Mouse (Mus musculus) embryonic facial prominence, embryonic 10.5 days (tissue): ENCODE measurements around the gene Smarca1. TPM values are rescaled to one million over a fixed set of nuclear protein-coding genes. Genes with fewer than 3 reads are reported as not detected.
A peak's percentile ranks its signal among the peaks of the same experiment; 100 is the strongest.

Experiments used
- DNase-seq: peaks from one replicate; pipeline ENCODE4 v3.0.0-alpha.2; 2017; ENCODE audit warnings: low spot score
- H3K27ac ChIP-seq: fragments of 300-500 bp; sonication (generic); replicated peaks from 2 replicates; pipeline ENCODE4 v1.5.1; 2016; ENCODE audit warnings: mild to moderate bottlenecking
- H3K27me3 ChIP-seq: fragments of 300-500 bp; sonication (generic); replicated peaks from 2 replicates; pipeline ENCODE4 v1.6.1; 2016; ENCODE audit warnings: low read depth, mild to moderate bottlenecking; ENCODE audit not compliant: poor library complexity, severe bottlenecking
- H3K36me3 ChIP-seq: fragments of 300-500 bp; sonication (generic); replicated peaks from 2 replicates; pipeline ENCODE4 v1.6.1; 2016; ENCODE audit warnings: mild to moderate bottlenecking, moderate library complexity
- H3K4me1 ChIP-seq: fragments of 300-500 bp; sonication (generic); 2 replicates; pipeline ENCODE4 v1.6.1; 2016
- H3K4me3 ChIP-seq: fragments of 300-500 bp; sonication (generic); 2 replicates; pipeline ENCODE4 v1.5.1; 2016; ENCODE audit warnings: mild to moderate bottlenecking, moderate library complexity
- H3K9me3 ChIP-seq: fragments of 300-500 bp; sonication (generic); 2 replicates; pipeline ENCODE4 v1.6.1; 2016; ENCODE audit warnings: mild to moderate bottlenecking
- WGBS: fragments of 180-500 bp; shearing (Covaris S2); methylation state at CpG from one replicate; pipeline ENCODE4 v1.1.7; 2016; 5-methylcytosine and 5-hydroxymethylcytosine counted together
- polyA plus RNA-seq: library from polyadenylated mRNA; unstranded; fragments of >200 nt; fragmentation: Nextera tagmentation; extraction: Ambion mirVana; gene quantifications from 2 replicates; pipeline ENCODE4 v1.2.1, GENCODE M21; 2016

The Smarca1 gene
- polyA plus RNA-seq, 1 experiment from 2014 or later = 17.9 TPM

GRCm38 (mm10) chrX:47891243-47891906 lies 1.4 kb downstream of the Smarca1 start:
- H3K27ac ChIP-seq = peak overlapping the region; percentile 81
- peak; percentile 8 for DNase-seq
- no peaks in the 10 kb centered on the region for H3K9me3 ChIP-seq
- 11% methylated on average over 11 of the region's 12 CpGs for WGBS
- peaks cover 3% of the 10 kb centered on the region for H3K4me1 ChIP-seq
- H3K4me3 ChIP-seq = peak overlapping the region; percentile 68
- 0 out of 2 replicates have a peak, but pooled peaks cover 5% of the 10 kb centered on the region for H3K27me3 ChIP-seq
- H3K36me3 ChIP-seq = no peaks in the 10 kb centered on the region

DNA sequence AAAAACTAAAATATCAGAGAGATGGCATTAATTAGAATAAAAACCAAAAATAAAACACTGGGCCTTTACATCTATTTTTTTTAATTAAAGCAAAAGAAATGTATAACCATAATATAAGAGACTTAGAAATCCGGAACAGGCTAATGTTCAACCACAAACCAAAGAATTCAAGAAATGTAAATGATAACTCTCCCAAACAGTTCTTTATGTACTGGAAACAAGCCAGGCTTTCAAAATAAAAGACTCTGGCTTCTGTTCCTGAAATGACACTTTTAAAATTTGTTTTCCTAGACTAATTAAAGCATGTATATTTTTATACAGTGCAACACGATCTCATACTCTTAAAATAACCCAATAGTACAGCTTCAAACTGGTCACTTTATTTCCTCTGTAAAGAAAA lies 5.4 kb downstream of the Smarca1 start:
- no peak overlapping the region for H3K4me3 ChIP-seq
- no peaks in the 10 kb centered on the region for H3K9me3 ChIP-seq
- peaks cover 3% of the 10 kb centered on the region for H3K4me1 ChIP-seq
- no peak overlapping the region for H3K27ac ChIP-seq
- DNase-seq = no peak
- WGBS = 83% methylated on average over 2 of the region's 2 CpGs
- 0 out of 2 replicates have a peak, but pooled peaks cover 5% of the 10 kb centered on the region for H3K27me3 ChIP-seq
- H3K36me3 ChIP-seq = no peaks in the 10 kb centered on the region

DNA sequence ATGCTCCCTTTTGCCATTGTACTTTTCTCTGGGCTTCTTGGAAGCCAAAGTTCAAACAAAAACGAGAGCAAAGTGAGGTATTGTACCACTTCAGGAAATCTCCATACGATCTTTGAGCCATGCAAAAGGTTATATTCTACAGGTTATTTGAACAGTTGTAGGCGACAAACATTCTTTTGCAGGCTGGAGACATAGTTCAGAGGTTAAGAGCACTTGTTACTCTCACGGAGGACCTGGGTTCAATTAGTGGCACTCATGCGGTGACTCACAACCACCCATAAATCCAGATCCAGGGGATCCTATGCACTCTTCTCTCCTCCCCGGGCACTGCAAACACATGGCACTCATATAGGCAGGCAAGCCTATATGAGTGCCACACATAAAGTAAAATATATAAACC lies 10.0 kb downstream of the Smarca1 start:
- WGBS = 69% methylated on average over 6 of the region's 6 CpGs
- H3K36me3 ChIP-seq = no peaks in the 10 kb centered on the region
- H3K4me3 ChIP-seq = no peak overlapping the region
- DNase-seq = no peak
- H3K9me3 ChIP-seq = no peaks in the 10 kb centered on the region
- no peaks in the 10 kb centered on the region for H3K4me1 ChIP-seq
- no peaks in the 10 kb centered on the region for H3K27me3 ChIP-seq
- no peak overlapping the region for H3K27ac ChIP-seq

DNA sequence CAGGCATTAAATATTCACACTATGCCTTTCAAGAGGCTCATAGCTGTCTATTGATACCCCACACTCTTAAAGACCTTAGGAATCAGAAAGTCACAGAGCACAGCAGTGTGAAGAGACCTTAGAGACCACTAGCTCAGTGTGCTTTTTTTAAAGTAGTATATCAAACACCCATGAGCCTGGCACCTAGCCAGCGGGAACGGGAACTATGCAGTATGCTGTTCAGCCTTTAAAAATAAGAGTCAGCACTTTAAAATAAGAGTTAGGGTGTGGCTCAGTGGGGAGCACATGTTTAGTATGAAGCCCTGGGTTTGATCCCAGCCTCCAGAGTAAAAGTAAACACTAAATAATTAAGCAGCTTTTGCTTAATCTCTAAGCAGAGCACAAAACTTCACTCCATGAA lies 12.7 kb downstream of the Smarca1 start:
- Histone ChIP-seq H3K9me3 (no peaks in the 10 kb centered on the region), H3K4me3 (no peak overlapping the region), H3K27me3 (no peaks in the 10 kb centered on the region), H3K36me3 (no peaks in the 10 kb centered on the region), H3K4me1 (no peaks in the 10 kb centered on the region), H3K27ac (no peak overlapping the region)
- DNase-seq = no peak
- WGBS = 83% methylated on average over 2 of the region's 2 CpGs

GRCm38 (mm10) chrX:47858544-47858943 lies 34.2 kb downstream of the Smarca1 start:
- 92% methylated on average over 1 of the region's 1 CpGs for WGBS
- Histone ChIP-seq H3K4me3 (no peak overlapping the region), H3K27ac (no peak overlapping the region), H3K36me3 (no peaks in the 10 kb centered on the region; the same call in 1 of the 2 replicates), H3K9me3 (no peaks in the 10 kb centered on the region), H3K4me1 (no peaks in the 10 kb centered on the region), H3K27me3 (no peaks in the 10 kb centered on the region)
- no peak for DNase-seq

DNA sequence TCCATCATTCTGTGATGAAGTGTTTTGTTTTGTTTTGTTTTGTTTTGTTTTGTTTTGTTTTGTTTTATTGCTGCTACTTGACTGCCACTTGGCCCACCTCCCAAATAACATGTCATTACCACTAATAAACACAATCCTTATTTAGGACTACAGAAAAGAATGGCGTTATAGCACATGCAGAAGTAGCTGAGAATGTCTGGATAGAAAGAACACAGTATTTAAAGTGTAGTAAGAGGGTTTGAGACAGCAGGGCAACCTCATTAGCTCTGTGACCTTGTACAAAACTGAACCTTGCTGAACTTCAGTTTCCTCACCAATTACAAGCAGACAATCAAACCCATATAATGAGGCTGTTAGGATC lies 57.0 kb downstream of the Smarca1 start:
- H3K36me3 ChIP-seq = no peaks in the 10 kb centered on the region
- H3K9me3 ChIP-seq = no peaks in the 10 kb centered on the region
- no peak overlapping the region for H3K27ac ChIP-seq
- H3K4me1 ChIP-seq = no peaks in the 10 kb centered on the region
- no peaks in the 10 kb centered on the region for H3K27me3 ChIP-seq
- H3K4me3 ChIP-seq = no peak overlapping the region
- no peak for DNase-seq
- 86% methylated on average over 1 of the region's 1 CpGs for WGBS

- Histone ChIP-seq H3K36me3 (no peaks in the 10 kb centered on the region), H3K4me3 (no peak overlapping the region), H3K9me3 (no peaks in the 10 kb centered on the region), H3K27ac (no peak overlapping the region), H3K27me3 (no peaks in the 10 kb centered on the region), H3K4me1 (no peaks in the 10 kb centered on the region)
- 76% methylated on average over 6 of the region's 6 CpGs for WGBS
- no peak for DNase-seq
Observed at GRCm38 (mm10) chrX:47835098-47835834, 57.5 kb downstream of the Smarca1 start.

DNA sequence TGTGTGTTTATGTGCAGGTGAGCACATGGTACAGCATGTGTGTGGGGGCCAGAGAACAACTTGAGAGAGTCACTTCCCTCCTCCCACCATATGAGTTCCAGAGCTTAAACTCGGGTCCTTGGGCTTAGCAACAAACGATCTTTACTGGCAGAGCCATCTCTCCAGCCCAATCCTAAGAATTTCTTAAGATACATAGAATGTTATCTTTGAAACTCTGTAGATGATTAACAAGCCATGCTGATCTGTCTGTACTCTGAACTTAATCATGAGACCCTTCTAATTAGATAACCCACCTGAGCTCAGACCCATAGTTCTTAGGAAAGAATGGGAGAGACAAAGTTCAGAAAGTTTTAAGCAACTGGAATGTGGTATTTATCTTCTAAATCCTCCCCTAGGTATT lies 59.3 kb downstream of the Smarca1 start:
- no peak overlapping the region for H3K27ac ChIP-seq
- 90% methylated on average over 2 of the region's 2 CpGs for WGBS
- H3K9me3 ChIP-seq = no peaks in the 10 kb centered on the region
- no peaks in the 10 kb centered on the region for H3K4me1 ChIP-seq
- no peak overlapping the region for H3K4me3 ChIP-seq
- no peaks in the 10 kb centered on the region for H3K36me3 ChIP-seq
- H3K27me3 ChIP-seq = no peaks in the 10 kb centered on the region
- no peak for DNase-seq

DNA sequence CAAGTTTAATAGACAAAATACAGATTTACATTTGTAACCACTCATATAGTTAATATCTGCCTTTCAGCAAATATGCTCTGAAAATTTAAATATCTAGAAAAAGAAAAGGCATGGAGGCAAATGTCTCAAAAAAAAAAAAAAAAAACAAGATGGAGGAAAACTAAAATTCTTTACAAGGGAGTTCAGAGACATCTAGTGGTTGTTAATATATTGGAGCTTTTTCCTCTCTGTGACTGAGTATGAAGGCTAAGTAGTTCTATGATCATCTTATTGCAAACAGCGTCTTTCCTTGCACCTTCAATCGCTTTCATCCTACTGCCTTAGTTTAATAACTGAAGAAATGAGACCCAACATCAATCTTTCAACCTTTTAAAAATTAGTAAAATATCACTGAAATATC lies 72.2 kb downstream of the Smarca1 start:
- Histone ChIP-seq H3K36me3 (no peaks in the 10 kb centered on the region), H3K27me3 (no peaks in the 10 kb centered on the region), H3K27ac (no peak overlapping the region), H3K4me3 (no peak overlapping the region), H3K9me3 (no peaks in the 10 kb centered on the region), H3K4me1 (no peaks in the 10 kb centered on the region)
- DNase-seq = no peak
- 61% methylated on average over 2 of the region's 2 CpGs for WGBS

- Histone ChIP-seq H3K4me3 (no peak overlapping the region), H3K9me3 (no peaks in the 10 kb centered on the region), H3K4me1 (no peaks in the 10 kb centered on the region), H3K27me3 (no peaks in the 10 kb centered on the region), H3K27ac (no peak overlapping the region), H3K36me3 (no peaks in the 10 kb centered on the region)
- 75% methylated on average over 2 of the region's 2 CpGs for WGBS
- no peak for DNase-seq
Observed at GRCm38 (mm10) chrX:47808717-47809116, 84.1 kb downstream of the Smarca1 start.

- H3K4me1 ChIP-seq = no peaks in the 10 kb centered on the region
- H3K36me3 ChIP-seq = no peaks in the 10 kb centered on the region
- no peak for DNase-seq
- no peaks in the 10 kb centered on the region for H3K27me3 ChIP-seq
- 74% methylated on average over 1 of the region's 1 CpGs for WGBS
- H3K27ac ChIP-seq = no peak overlapping the region
- no peaks in the 10 kb centered on the region for H3K9me3 ChIP-seq
- no peak overlapping the region for H3K4me3 ChIP-seq
Observed at GRCm38 (mm10) chrX:47764440-47764839, 128.3 kb downstream of the Smarca1 start.

DNA sequence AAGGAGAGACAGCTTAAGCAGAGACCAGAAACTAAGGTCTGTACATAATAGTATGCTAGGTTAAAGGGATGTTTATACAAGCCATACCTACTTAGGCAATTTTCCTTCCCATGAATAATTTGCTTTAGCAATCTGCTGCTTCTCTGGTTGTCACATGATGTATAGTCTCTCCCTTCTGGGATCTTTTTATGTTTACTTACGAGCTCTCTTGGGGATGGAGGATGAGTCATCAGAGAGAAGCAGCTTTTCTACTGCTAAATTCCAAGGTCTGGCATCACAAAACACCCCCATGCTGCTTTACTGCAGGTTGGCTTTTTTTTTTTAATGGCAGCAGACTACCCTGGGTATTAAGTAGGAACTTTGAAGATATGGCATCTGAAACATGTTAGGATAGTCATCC lies 132.6 kb downstream of the Smarca1 start:
- Histone ChIP-seq H3K4me3 (no peak overlapping the region), H3K36me3 (no peaks in the 10 kb centered on the region), H3K27ac (no peak overlapping the region), H3K4me1 (no peaks in the 10 kb centered on the region), H3K27me3 (no peaks in the 10 kb centered on the region), H3K9me3 (no peaks in the 10 kb centered on the region)
- no peak for DNase-seq
- WGBS = 62% methylated on average over 1 of the region's 1 CpGs
